9 mouse cellular contexts compared by ENCODE assay signal in the genomic region with DNA sequence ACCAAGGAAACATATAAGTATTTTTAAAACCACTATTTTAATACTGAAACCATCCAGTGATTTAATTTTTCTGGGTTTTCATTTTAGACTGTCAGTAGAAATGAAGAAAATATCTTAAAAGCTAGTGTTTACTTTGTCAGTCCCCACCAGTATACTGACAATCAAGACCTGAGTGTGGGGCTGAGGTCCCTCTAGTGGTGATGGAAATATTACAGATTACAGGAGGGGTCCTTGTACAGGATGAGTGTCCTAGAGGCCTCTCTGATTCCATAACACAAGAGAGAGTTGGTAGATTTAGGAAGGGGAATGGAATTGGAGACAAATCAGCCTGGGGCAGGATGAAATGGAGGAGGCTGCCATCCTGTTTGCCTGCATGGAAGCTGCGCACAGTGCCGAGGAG.
DNase-seq lines count a peak whose midpoint lies in the region; ATAC-seq and TF ChIP-seq lines count a peak whose summit lies in the region.
"Had no signal": no experiment of that assay in that cellular context is flagged by ENCODE, and none has a peak within 500 bp of the region (broad histone marks: within the 10 kb centered on the region; RNA-seq: fewer than 3 reads in every experiment).

No protein-coding gene starts in this region.

- no peaks in the 10 kb centered on the region for H3K27me3 ChIP-seq in forebrain, embryonic 11.5 days (ENCODE audit: control insufficient read depth, insufficient read depth, low read length)
- no peaks in the 10 kb centered on the region for H3K27me3 ChIP-seq in forebrain, embryonic 10.5 days (ENCODE audit: poor library complexity, severe bottlenecking)
- no peaks in the 10 kb centered on the region for H3K27me3 ChIP-seq in thymus, adult 2 months (ENCODE audit: control insufficient read depth, insufficient read depth, low read length)
- H3K27me3 ChIP-seq in hindbrain, embryonic 13.5 days = no peaks in the 10 kb centered on the region
- no peaks in the 10 kb centered on the region for H3K27me3 ChIP-seq in neural tube, embryonic 13.5 days
- H3K27me3 ChIP-seq: megakaryocyte, embryonic 14.5 days had no signal

- peak; percentile 71 for ATAC-seq in forebrain, embryonic 11.5 days (replicated peaks; ENCODE audit: low FRiP score)
- ATAC-seq in hindbrain, embryonic 13.5 days (ENCODE audit: low FRiP score) = 0 out of 2 replicates have a peak, but pooled peaks have one; percentile 68
- ATAC-seq in neural tube, embryonic 13.5 days (ENCODE audit: low read depth) = peak; percentile 67; the same call in 1 of the 2 replicates
- ATAC-seq in cerebellum, adult (ENCODE audit: insufficient number of reproducible peaks, low FRiP score, low TSS enrichment) = no peak

- WGBS in forebrain, embryonic 11.5 days = 93% methylated on average over 2 of the region's 2 CpGs
- WGBS in forebrain, embryonic 10.5 days = 97% methylated on average over 2 of the region's 2 CpGs
- WGBS in thymus, adult 2 months = 98% methylated on average over 2 of the region's 2 CpGs
- 95% methylated on average over 2 of the region's 2 CpGs for WGBS in hindbrain, embryonic 13.5 days
- 96% methylated on average over 2 of the region's 2 CpGs for WGBS in neural tube, embryonic 13.5 days

- no peak overlapping the region for H3K4me3 ChIP-seq in forebrain, embryonic 11.5 days (ENCODE audit: low read depth, low read length)
- H3K4me3 ChIP-seq in forebrain, embryonic 10.5 days = no peak overlapping the region
- H3K4me3 ChIP-seq in thymus, adult 2 months (ENCODE audit: control insufficient read depth, insufficient read depth, low read length) = no peak overlapping the region
- H3K4me3 ChIP-seq in hindbrain, embryonic 13.5 days = no peak overlapping the region
- no peak overlapping the region for H3K4me3 ChIP-seq in neural tube, embryonic 13.5 days
- H3K4me3 ChIP-seq: megakaryocyte, embryonic 14.5 days had no signal

- TF ChIP-seq CTCF in thymus, adult 2 months (IDR thresholded peaks at IDR 0.05; ENCODE audit: borderline replicate concordance, control insufficient read depth, extremely low read depth, insufficient read depth, low read length, poor library complexity) = no peak

- TF ChIP-seq POLR2A in thymus, adult 2 months (IDR thresholded peaks at IDR 0.05; ENCODE audit: control insufficient read depth, extremely low read depth, insufficient read depth, low read length, poor library complexity) = no peak

- H3K4me1 ChIP-seq in forebrain, embryonic 11.5 days (replicated peaks; ENCODE audit: control insufficient read depth, insufficient read depth, low read length) = no peaks in the 10 kb centered on the region
- no peaks in the 10 kb centered on the region for H3K4me1 ChIP-seq in forebrain, embryonic 10.5 days
- no peaks in the 10 kb centered on the region for H3K4me1 ChIP-seq in thymus, adult 2 months (replicated peaks; ENCODE audit: control insufficient read depth, insufficient read depth, low read length)
- no peaks in the 10 kb centered on the region for H3K4me1 ChIP-seq in hindbrain, embryonic 13.5 days (replicated peaks)
- no peaks in the 10 kb centered on the region for H3K4me1 ChIP-seq in neural tube, embryonic 13.5 days (replicated peaks)

- no peak for DNase-seq in forebrain, embryonic 11.5 days (ENCODE audit: low spot score)
- no peak for DNase-seq in forebrain, embryonic 10.5 days (ENCODE audit: extremely low spot score, low spot score)
- peak; percentile 38 for DNase-seq in thymus, adult 2 months
- no peak for DNase-seq in thymus, adult 18-20 months
- no peak for DNase-seq in spleen, postnatal 4 days (ENCODE audit: low spot score in 2 of 2)

- H3K27ac ChIP-seq in forebrain, embryonic 11.5 days (ENCODE audit: low read depth, low read length) = no peak overlapping the region
- no peak overlapping the region for H3K27ac ChIP-seq in forebrain, embryonic 10.5 days
- no peak overlapping the region for H3K27ac ChIP-seq in thymus, adult 2 months (ENCODE audit: control insufficient read depth, insufficient read depth, low read length)
- no peak overlapping the region for H3K27ac ChIP-seq in hindbrain, embryonic 13.5 days
- H3K27ac ChIP-seq in neural tube, embryonic 13.5 days (replicated peaks) = no peak overlapping the region

- no peak overlapping the region for H3K9ac ChIP-seq in forebrain, embryonic 11.5 days (ENCODE audit: low read length)
- H3K9ac ChIP-seq in hindbrain, embryonic 13.5 days = no peak overlapping the region
- no peak overlapping the region for H3K9ac ChIP-seq in neural tube, embryonic 13.5 days

- H3K9me3 ChIP-seq in forebrain, embryonic 11.5 days (ENCODE audit: control insufficient read depth, low read length) = no peaks in the 10 kb centered on the region
- peaks cover 4% of the 10 kb centered on the region for H3K9me3 ChIP-seq in forebrain, embryonic 10.5 days
- no peaks in the 10 kb centered on the region for H3K9me3 ChIP-seq in hindbrain, embryonic 13.5 days
- no peaks in the 10 kb centered on the region for H3K9me3 ChIP-seq in neural tube, embryonic 13.5 days
- H3K9me3 ChIP-seq: megakaryocyte, embryonic 14.5 days had no signal

- H3K36me3 ChIP-seq in forebrain, embryonic 11.5 days (ENCODE audit: control insufficient read depth, insufficient read depth, low read length) = no peaks in the 10 kb centered on the region; the same call in 1 of the 2 replicates
- peaks cover 69% of the 10 kb centered on the region for H3K36me3 ChIP-seq in forebrain, embryonic 10.5 days (replicated peaks)
- peaks cover 3% of the 10 kb centered on the region; the same call in 1 of the 2 replicates for H3K36me3 ChIP-seq in thymus, adult 2 months (ENCODE audit: control insufficient read depth, insufficient read depth, low read length)
- peaks cover 28% of the 10 kb centered on the region for H3K36me3 ChIP-seq in hindbrain, embryonic 13.5 days
- peaks cover 28% of the 10 kb centered on the region for H3K36me3 ChIP-seq in neural tube, embryonic 13.5 days

- H3K4me2 ChIP-seq in forebrain, embryonic 11.5 days (ENCODE audit: low read depth, low read length, severe bottlenecking) = no peak overlapping the region
- H3K4me2 ChIP-seq in hindbrain, embryonic 13.5 days = no peak overlapping the region
- H3K4me2 ChIP-seq in neural tube, embryonic 13.5 days = no peak overlapping the region
